Mouse (Mus musculus) hindbrain, embryonic 12.5 days (tissue): ENCODE results near the gene Smg6. TPM values are rescaled to one million over a fixed set of nuclear protein-coding genes. Genes with fewer than 3 reads are reported as not detected.

Experiments
- ATAC-seq: fragments of 200-750 bp; cut with Nextera tagmentation; 2 replicates; pipeline ENCODE4 v1.8.0; 2017; ENCODE audit warnings: moderate TSS enrichment; ENCODE audit not compliant: low FRiP score
- H3K27ac ChIP-seq: fragments of 300-500 bp; sonication (generic); 2 replicates; pipeline ENCODE4 v1.5.1; 2016; ENCODE audit warnings: mild to moderate bottlenecking
- H3K27me3 ChIP-seq: fragments of 300-500 bp; sonication (generic); 2 replicates; pipeline ENCODE4 v1.6.1; 2016; ENCODE audit warnings: mild to moderate bottlenecking
- H3K36me3 ChIP-seq: fragments of 300-500 bp; sonication (generic); 2 replicates; pipeline ENCODE4 v1.6.1; 2016; ENCODE audit warnings: mild to moderate bottlenecking
- H3K4me1 ChIP-seq: fragments of 300-500 bp; sonication (generic); 2 replicates; pipeline ENCODE4 v1.6.1; 2016
- H3K4me2 ChIP-seq: fragments of 300-500 bp; sonication (generic); replicated peaks from 2 replicates; pipeline ENCODE4 v1.6.1; 2016; ENCODE audit warnings: mild to moderate bottlenecking
- H3K4me3 ChIP-seq: fragments of 300-500 bp; sonication (generic); 2 replicates; pipeline ENCODE4 v1.5.1; 2016; ENCODE audit warnings: mild to moderate bottlenecking
- H3K9ac ChIP-seq: fragments of 300-500 bp; sonication (generic); 2 replicates; pipeline ENCODE4 v1.6.1; 2016; ENCODE audit warnings: mild to moderate bottlenecking, moderate library complexity
- H3K9me3 ChIP-seq: fragments of 300-500 bp; sonication (generic); replicated peaks from 2 replicates; pipeline ENCODE4 v1.6.1; 2016; ENCODE audit warnings: mild to moderate bottlenecking
- WGBS: fragments of 180-500 bp; shearing (Covaris S2); methylation state at CpG from one replicate; pipeline ENCODE4 v1.1.7; 2016; 5-methylcytosine and 5-hydroxymethylcytosine counted together
- polyA plus RNA-seq: library from polyadenylated mRNA; unstranded; fragments of >200 nt; fragmentation: Nextera tagmentation; extraction: Ambion mirVana; gene quantifications from 2 replicates; pipeline ENCODE4 v1.2.1, GENCODE M21; 2016

The Smg6 gene
- 23.5 and 23.6 TPM in 2 replicates for polyA plus RNA-seq

- H3K4me2 ChIP-seq, result peak within 1 kb of the TSS; percentile 79
- peaks cover 17% of the 10 kb centered on the region for H3K36me3 ChIP-seq
- peak; percentile 96 for ATAC-seq
- WGBS, result under 1% methylated on average over 76 of the region's 88 CpGs
- H3K27me3 ChIP-seq, result no peaks in the 10 kb centered on the region
- H3K9me3 ChIP-seq, result no peaks in the 10 kb centered on the region
- peak within 1 kb of the TSS; percentile 98 for H3K27ac ChIP-seq
- peak within 1 kb of the TSS; percentile 72 for H3K4me3 ChIP-seq
- peaks cover 22% of the 10 kb centered on the region for H3K4me1 ChIP-seq
- H3K9ac ChIP-seq, result peak within 1 kb of the TSS; percentile 82
Observed at GRCm38 (mm10) chr11:74925577-74926387, at the start of gene Smg6, which contains the start of gene Srr. TSS of gene Smg6 (plus strand) at chr11:74925823. TSS of gene Srr (minus strand) at chr11:74925948.

- no peaks in the 10 kb centered on the region for H3K27me3 ChIP-seq
- peak overlapping the region; percentile 62 for H3K27ac ChIP-seq
- peak overlapping the region; percentile 45 for H3K4me2 ChIP-seq
- H3K9me3 ChIP-seq, result no peaks in the 10 kb centered on the region
- no peak overlapping the region for H3K4me3 ChIP-seq
- H3K36me3 ChIP-seq, result no peaks in the 10 kb centered on the region
- peak overlapping the region; percentile 41; the same call in 1 of the 2 replicates for H3K9ac ChIP-seq
- peaks cover 23% of the 10 kb centered on the region for H3K4me1 ChIP-seq
- peak; percentile 95 for ATAC-seq
- WGBS, result 2% methylated on average over 9 of the region's 9 CpGs
Observed at GRCm38 (mm10) chr11:74876801-74877200, 48.8 kb upstream of the Smg6 start.

DNA sequence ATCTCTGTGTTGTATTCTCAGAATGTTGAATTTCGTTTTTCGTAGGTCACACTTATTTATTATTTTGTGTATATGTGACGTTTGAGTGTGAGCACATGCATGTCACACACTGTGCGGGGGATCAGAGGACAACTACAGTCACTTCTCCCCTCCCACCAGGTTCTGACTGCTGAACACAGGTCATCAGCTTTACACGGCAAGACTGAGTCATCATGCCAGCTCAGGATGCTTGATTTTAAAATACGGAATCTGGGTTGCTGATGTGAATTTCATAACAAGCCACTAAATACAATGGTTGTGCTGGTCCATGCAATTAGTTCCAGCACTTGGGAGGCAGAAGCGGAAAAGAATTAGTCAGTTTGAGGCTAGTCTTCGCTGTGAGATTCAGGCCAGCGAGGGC, 44.6 kb upstream of the Smg6 start:
- no peak for ATAC-seq
- H3K36me3 ChIP-seq, result peaks cover 11% of the 10 kb centered on the region; the same call in 1 of the 2 replicates
- no peak overlapping the region for H3K27ac ChIP-seq
- H3K9me3 ChIP-seq, result no peaks in the 10 kb centered on the region
- H3K4me3 ChIP-seq, result no peak overlapping the region
- peaks cover 20% of the 10 kb centered on the region for H3K4me1 ChIP-seq
- no peaks in the 10 kb centered on the region for H3K27me3 ChIP-seq
- no peak overlapping the region for H3K9ac ChIP-seq
- no peak overlapping the region for H3K4me2 ChIP-seq
- WGBS, result 90% methylated on average over 9 of the region's 9 CpGs

- Histone ChIP-seq H3K4me3 (no peak overlapping the region), H3K9me3 (no peaks in the 10 kb centered on the region), H3K9ac (peak overlapping the region; percentile 35; the same call in 1 of the 2 replicates), H3K27me3 (no peaks in the 10 kb centered on the region), H3K36me3 (peaks cover 11% of the 10 kb centered on the region; the same call in 1 of the 2 replicates), H3K4me1 (peaks cover 11% of the 10 kb centered on the region), H3K4me2 (no peak overlapping the region), H3K27ac (peak overlapping the region; percentile 48)
- WGBS, result 69% methylated on average over 14 of the region's 14 CpGs
- no peak for ATAC-seq
Observed at GRCm38 (mm10) chr11:74881979-74882378, 43.6 kb upstream of the Smg6 start.

GRCm38 (mm10) chr11:74883098-74883497, 42.5 kb upstream of the Smg6 start:
- Histone ChIP-seq H3K27me3 (no peaks in the 10 kb centered on the region), H3K4me3 (no peak overlapping the region), H3K4me2 (no peak overlapping the region), H3K9ac (no peak overlapping the region), H3K9me3 (no peaks in the 10 kb centered on the region), H3K36me3 (peaks cover 11% of the 10 kb centered on the region; the same call in 1 of the 2 replicates), H3K4me1 (peaks cover 4% of the 10 kb centered on the region; the same call in 1 of the 2 replicates), H3K27ac (no peak overlapping the region)
- 94% methylated on average over 10 of the region's 10 CpGs for WGBS
- no peak for ATAC-seq

DNA sequence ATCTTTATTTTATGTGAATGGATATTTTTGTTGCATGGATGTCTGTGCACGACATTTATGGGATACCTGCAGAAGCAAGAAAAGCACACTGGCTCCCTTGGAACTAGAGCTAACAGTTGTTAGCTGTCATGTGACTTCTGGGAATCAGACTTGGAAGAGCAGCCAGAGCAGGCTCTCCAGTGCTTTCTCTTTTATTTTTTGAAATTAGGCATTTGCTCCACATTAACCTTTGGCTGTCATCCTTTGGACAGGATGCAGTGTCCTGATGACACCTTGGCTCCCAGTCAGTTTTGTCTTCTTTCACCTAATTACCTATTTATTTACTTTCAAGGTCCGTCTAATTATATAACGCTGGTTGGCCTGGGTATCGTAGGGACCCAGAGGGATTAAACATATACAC, 31.0 kb upstream of the Smg6 start:
- 88% methylated on average over 4 of the region's 4 CpGs for WGBS
- H3K36me3 ChIP-seq, result no peaks in the 10 kb centered on the region

DNA sequence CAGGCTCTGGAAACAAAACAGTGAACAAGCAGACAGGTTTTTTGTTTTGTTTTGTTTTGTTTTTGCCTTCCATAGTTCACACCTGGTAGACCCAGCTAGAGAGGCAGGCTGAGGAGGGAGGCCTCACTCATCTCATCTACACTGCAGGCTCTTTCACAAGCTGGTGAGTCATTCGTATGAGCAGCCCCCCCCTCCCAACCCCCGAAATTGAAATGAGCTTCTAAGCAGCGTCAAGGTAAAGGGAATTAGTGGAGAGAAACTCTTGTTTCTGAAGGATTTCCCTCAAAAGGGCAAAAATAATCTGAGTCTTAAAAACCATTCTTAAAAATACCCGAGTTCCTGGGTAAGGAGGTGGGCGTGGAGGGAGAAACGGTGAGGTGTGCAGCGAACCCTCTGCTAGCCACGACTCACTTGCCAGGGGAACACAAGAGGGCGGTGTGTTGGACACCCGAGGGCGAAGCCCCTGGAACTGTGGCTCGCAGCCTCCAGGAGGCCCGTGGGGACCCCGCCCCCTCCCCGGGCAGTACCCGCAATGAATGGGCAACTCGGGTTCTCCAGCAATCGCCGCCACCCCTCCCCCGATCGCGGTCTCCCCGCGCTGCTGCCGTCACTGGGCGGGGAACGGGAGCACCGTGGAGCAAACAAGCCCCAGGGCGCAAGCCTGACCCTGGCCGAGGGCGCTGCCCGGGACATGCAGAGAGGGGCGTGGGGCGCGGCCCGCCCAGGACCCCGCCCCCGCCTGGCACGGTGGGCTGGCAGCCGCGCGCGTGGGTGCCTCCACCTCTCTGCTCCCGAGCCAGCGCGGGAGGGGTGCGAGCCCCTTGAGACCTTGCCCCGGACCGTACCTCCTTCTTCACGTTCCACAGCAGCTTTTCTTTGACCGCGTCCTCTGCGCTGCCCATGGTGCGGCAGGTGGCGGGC, 29.4 kb upstream of the Smg6 start:
- Histone ChIP-seq H3K9ac (peak overlapping the region; percentile 84), H3K27me3 (no peaks in the 10 kb centered on the region), H3K4me1 (peaks cover 21% of the 10 kb centered on the region), H3K36me3 (peaks cover 14% of the 10 kb centered on the region), H3K4me3 (peak overlapping the region; percentile 83), H3K9me3 (no peaks in the 10 kb centered on the region), H3K4me2 (peak overlapping the region; percentile 89), H3K27ac (peak overlapping the region; percentile 93)
- WGBS, result under 1% methylated on average over 52 of the region's 55 CpGs
- ATAC-seq, result peak; percentile 53

More for the DNA sequence above, 31.0 kb upstream of the Smg6 start:
- Histone ChIP-seq H3K27me3 (no peaks in the 10 kb centered on the region), H3K9ac (no peak overlapping the region), H3K27ac (no peak overlapping the region), H3K4me2 (no peak overlapping the region), H3K4me3 (no peak overlapping the region), H3K9me3 (no peaks in the 10 kb centered on the region), H3K4me1 (peaks cover 21% of the 10 kb centered on the region)
- ATAC-seq, result no peak

DNA sequence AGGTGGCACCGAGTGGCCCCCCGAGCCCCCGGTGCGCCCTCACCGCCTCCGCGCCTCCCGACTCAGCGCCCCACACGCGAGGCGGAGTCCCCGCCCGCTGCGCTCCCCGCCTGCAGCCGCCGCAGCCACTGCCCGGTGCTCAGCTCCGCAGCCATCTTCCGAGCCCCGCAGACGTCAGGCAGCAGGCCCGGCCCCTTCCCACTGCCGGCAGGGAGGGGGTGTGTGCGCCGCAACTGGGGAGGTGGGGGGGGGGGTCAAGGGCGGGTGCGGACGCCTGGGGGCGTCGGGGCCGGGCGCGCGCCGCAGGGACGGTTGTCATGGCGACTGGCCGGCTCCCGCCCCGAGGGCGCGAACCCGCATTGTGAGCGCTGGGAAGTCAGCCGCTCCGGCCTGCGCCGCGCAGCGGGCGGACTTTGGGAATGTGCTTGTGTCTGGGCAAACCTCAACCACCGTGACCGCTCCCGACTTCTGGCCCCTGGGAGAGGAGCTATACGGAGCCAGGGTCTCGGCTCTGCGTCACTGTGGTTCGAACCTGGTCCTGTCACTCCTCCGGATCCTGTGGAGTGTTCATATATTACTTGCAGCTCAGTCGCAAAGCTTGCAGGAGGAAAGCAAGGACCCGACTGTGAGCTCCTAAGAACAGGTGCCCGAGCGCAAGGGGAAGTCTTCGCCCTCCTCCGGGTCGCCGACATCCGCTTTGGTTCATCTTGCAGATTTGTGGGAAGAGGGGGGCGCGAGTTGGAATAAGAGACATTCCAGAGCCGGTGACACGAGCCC, 28.5 kb upstream of the Smg6 start, which contains the start of gene Sgsm2:
Sgsm2 (minus strand) TSS at position 160 of the 777 bp plus-strand sequence.
- no peaks in the 10 kb centered on the region for H3K27me3 ChIP-seq
- H3K4me1 ChIP-seq, result peaks cover 21% of the 10 kb centered on the region
- H3K4me2 ChIP-seq, result peak within 1 kb of the TSS; percentile 89
- ATAC-seq, result peak; percentile 83
- peak within 1 kb of the TSS; percentile 93 for H3K27ac ChIP-seq
- H3K36me3 ChIP-seq, result peaks cover 23% of the 10 kb centered on the region
- under 1% methylated on average over 67 of the region's 74 CpGs for WGBS
- peak within 1 kb of the TSS; percentile 84 for H3K9ac ChIP-seq
- H3K9me3 ChIP-seq, result no peaks in the 10 kb centered on the region
- peak within 1 kb of the TSS; percentile 83 for H3K4me3 ChIP-seq

- Histone ChIP-seq H3K9ac (peak within 1 kb of the TSS; percentile 84), H3K36me3 (peaks cover 28% of the 10 kb centered on the region), H3K4me1 (peaks cover 21% of the 10 kb centered on the region), H3K4me3 (peak within 1 kb of the TSS; percentile 83), H3K9me3 (no peaks in the 10 kb centered on the region), H3K27ac (peak within 1 kb of the TSS; percentile 93), H3K27me3 (no peaks in the 10 kb centered on the region), H3K4me2 (peak within 1 kb of the TSS; percentile 89)
- WGBS, result under 1% methylated on average over 54 of the region's 54 CpGs
- peak; percentile 84 for ATAC-seq
Observed at GRCm38 (mm10) chr11:74897678-74898516, 27.7 kb upstream of the Smg6 start, which contains the start of gene Tsr1. TSS of gene Tsr1 (plus strand) at chr11:74898071.

GRCm38 (mm10) chr11:74898517-74898827, 27.2 kb upstream of the Smg6 start:
- Histone ChIP-seq H3K27me3 (no peaks in the 10 kb centered on the region), H3K4me2 (peak overlapping the region; percentile 89), H3K4me1 (peaks cover 21% of the 10 kb centered on the region), H3K27ac (no peak overlapping the region; the same call in 1 of the 2 replicates), H3K9ac (peak overlapping the region; percentile 84), H3K36me3 (peaks cover 34% of the 10 kb centered on the region), H3K9me3 (no peaks in the 10 kb centered on the region), H3K4me3 (peak overlapping the region; percentile 83)
- ATAC-seq, result no peak
- under 1% methylated on average over 7 of the region's 7 CpGs for WGBS

GRCm38 (mm10) chr11:74901555-74901954, 24.1 kb upstream of the Smg6 start:
- H3K36me3 ChIP-seq, result peaks cover 64% of the 10 kb centered on the region
- H3K27ac ChIP-seq, result no peak overlapping the region
- H3K4me2 ChIP-seq, result no peak overlapping the region
- no peak overlapping the region for H3K9ac ChIP-seq
- peaks cover 8% of the 10 kb centered on the region for H3K4me1 ChIP-seq
- no peaks in the 10 kb centered on the region for H3K27me3 ChIP-seq
- H3K9me3 ChIP-seq, result no peaks in the 10 kb centered on the region
- 93% methylated on average over 6 of the region's 6 CpGs for WGBS
- no peak overlapping the region for H3K4me3 ChIP-seq
- no peak for ATAC-seq
